Mouse (Mus musculus) heart, adult 2 months (tissue): Measurements from ENCODE around the gene Mapk12. TPM values are rescaled to one million over a fixed set of nuclear protein-coding genes. Genes with fewer than 3 reads are reported as not detected.

Source experiments
- DNase-seq, 2 experiments: peaks; one replicate each; pipeline ENCODE4 v3.0.0; 2021
- H3K27ac ChIP-seq: fragments of 200-600 bp; 2 replicates; pipeline ENCODE4 v1.8.1; 2022
- H3K27me3 ChIP-seq: fragments of 200-500 bp; 2 replicates; pipeline ENCODE4 v1.6.1; 2012; ENCODE audit warnings: mild to moderate bottlenecking, low read length, inconsistent platforms, mixed read lengths; ENCODE audit not compliant: control insufficient read depth, insufficient read depth
- H3K36me3 ChIP-seq: fragments of 200-500 bp; 2 replicates; pipeline ENCODE4 v1.6.1; 2012; ENCODE audit warnings: low read length, inconsistent platforms; ENCODE audit not compliant: control insufficient read depth, insufficient read depth
- H3K4me1 ChIP-seq: fragments of 200-500 bp; 2 replicates; pipeline ENCODE4 v1.6.1; 2011; ENCODE audit warnings: low read length; ENCODE audit not compliant: control insufficient read depth, insufficient read depth
- H3K4me3 ChIP-seq: fragments of 200-600 bp; 2 replicates; pipeline ENCODE4 v1.8.1; 2022
- H3K79me2 ChIP-seq: fragments of 200-500 bp; replicated peaks from 2 replicates; pipeline ENCODE4 v1.6.1; 2012; ENCODE audit warnings: mild to moderate bottlenecking, inconsistent platforms, low read length, moderate library complexity, mixed read lengths; ENCODE audit not compliant: control insufficient read depth, insufficient read depth
- H3K9ac ChIP-seq: fragments of 200-500 bp; 2 replicates; pipeline ENCODE4 v1.6.1; 2012; ENCODE audit warnings: low read depth, mild to moderate bottlenecking, control low read depth, inconsistent platforms, low read length, mixed read lengths
- CTCF ChIP-seq: fragments of 200-600 bp; IDR thresholded peaks from 2 replicates; pipeline ENCODE4 v1.8.1; 2022; ENCODE audit warnings: antibody characterized with exemption, mild to moderate bottlenecking, moderate library complexity
- EP300 ChIP-seq: fragments of 200-500 bp; IDR thresholded peaks from 2 replicates; pipeline ENCODE4 v1.6.1; 2011; ENCODE audit warnings: low read depth, low read length, control low read depth; ENCODE audit not compliant: insufficient read depth
- POLR2A ChIP-seq: fragments of 200-500 bp; IDR thresholded peaks from 2 replicates; pipeline ENCODE4 v1.6.1; 2011; ENCODE audit warnings: mild to moderate bottlenecking, low read depth, low read length, control low read depth; ENCODE audit not compliant: insufficient read depth
- WGBS: fragments of 180-500 bp; shearing (Covaris S2); methylation state at CpG from one replicate; pipeline ENCODE4 v1.1.7; 2018; 5-methylcytosine and 5-hydroxymethylcytosine counted together
- intact Hi-C: fragments of 180-260 bp; cut with DNase I; formaldehyde crosslinking; loops from one replicate; pipeline ENCODE4 v1.15.1; 2025
- polyA plus RNA-seq: library from polyadenylated mRNA; depleted of rRNA; stranded (reverse); fragments of >200 nt; gene quantifications from 2 replicates; pipeline ENCODE4 v1.2.3, GENCODE M21; 2012
- total RNA-seq, 2 experiments: library from RNA; stranded (reverse); gene quantifications; 2 replicates each; pipeline ENCODE4 v1.2.3; 2021

Gene Mapk12
- total and polyA plus RNA-seq, 3 experiments, result 20.7 to 30.5 (median 21.1) TPM

DNA sequence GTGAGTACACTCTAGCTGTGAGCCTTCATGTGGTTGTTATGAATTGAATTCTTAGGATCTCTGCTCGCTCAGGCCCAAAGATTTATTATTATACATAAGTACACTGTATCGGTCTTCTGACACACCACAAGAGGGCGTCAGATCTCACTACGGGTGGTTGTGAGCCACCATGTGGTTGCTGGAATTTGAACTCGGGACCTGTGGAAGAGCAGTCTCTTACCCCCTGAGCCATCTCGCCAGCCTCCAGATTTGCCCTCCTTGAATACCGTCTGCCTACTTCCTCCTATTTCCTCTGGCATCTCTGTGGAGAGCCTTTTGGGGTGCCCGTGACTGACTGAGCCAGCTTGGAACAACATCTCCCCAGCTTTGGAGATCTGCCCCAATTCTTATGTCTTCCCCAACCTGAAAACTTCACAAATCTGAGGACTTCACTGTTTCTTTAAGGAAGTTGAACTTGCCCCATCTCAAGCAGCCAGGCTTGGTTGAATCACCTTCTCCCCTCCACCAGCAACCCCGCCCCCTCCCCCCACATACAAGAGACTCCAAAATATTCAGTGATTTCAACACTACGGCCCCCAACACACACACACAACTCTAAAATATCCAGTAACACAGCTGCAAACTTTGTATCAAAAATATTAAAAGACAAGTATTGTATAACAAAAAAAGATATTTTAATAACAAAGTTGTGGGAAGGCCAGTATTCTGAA is 41.2 kb upstream of the Mapk12 start:
- no peak overlapping the region for H3K9ac ChIP-seq
- H3K4me3 ChIP-seq, result no peak overlapping the region
- H3K36me3 ChIP-seq, result no peaks in the 10 kb centered on the region
- peaks cover 24% of the 10 kb centered on the region for H3K4me1 ChIP-seq
- peak overlapping the region; percentile 85 for H3K27ac ChIP-seq
- no peaks in the 10 kb centered on the region for H3K79me2 ChIP-seq
- TF ChIP-seq CTCF, result peak; percentile 46
- no peak for TF ChIP-seq EP300
- intact Hi-C loops, result no loop called here
- DNase-seq, result no peak
- no peaks in the 10 kb centered on the region for H3K27me3 ChIP-seq
- WGBS, result 50% methylated on average over 10 of the region's 10 CpGs

DNA sequence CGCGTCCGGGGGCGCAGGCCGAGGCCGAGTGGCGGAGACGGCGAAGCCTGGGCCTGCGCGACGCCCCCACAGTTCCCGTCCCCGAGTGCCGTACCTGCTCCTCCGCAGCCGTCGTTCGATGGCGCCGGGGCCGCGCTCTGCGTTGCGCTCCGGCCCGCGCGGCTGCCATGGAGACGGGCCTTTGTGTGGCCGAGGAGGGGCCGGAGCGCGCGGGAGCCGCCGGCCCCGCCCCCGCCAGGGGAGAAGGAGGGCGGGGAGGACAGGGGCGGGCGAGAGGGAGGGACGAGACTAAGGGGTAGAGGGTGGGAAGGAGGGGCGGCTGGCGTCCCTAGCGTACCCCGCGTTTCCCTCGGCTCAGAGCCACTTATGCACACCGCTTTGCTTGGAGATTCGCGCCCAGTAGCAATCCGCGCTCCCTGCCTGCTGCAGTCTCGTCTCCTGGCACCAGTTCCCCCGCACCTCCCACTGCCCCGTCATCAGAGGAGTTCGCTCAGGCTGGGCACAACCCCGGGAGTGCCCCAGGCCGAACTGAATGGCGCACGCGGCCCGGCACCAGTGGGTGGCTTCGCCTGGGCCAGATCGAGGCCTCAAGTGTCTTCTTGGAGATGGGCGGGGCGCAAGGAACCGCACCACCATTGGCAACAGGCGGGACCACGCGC is 40.2 kb upstream of the Mapk12 start, which contains the start of gene Plxnb2:
TSS of gene Plxnb2 (minus strand) at position 218 of the 659 bp plus-strand sequence.
- no peaks in the 10 kb centered on the region for H3K27me3 ChIP-seq
- intact Hi-C loops, result loop anchor here (1.0 kb wide), 1 partner anchor 16 kb away; the partner anchor contains the start of gene Dennd6b
- 1% methylated on average over 68 of the region's 72 CpGs for WGBS
- peak; percentile 89 to 91 for DNase-seq
- peak within 1 kb of the TSS; percentile 79 for H3K4me3 ChIP-seq
- H3K36me3 ChIP-seq, result no peaks in the 10 kb centered on the region
- H3K9ac ChIP-seq, result peak within 1 kb of the TSS; percentile 85
- TF ChIP-seq EP300 (0 out of 2 replicates have a peak, but pooled peaks have one; percentile 48), CTCF (no peak), POLR2A (peak; percentile 77)
- no peaks in the 10 kb centered on the region for H3K79me2 ChIP-seq
- peaks cover 25% of the 10 kb centered on the region for H3K4me1 ChIP-seq
- H3K27ac ChIP-seq, result peak within 1 kb of the TSS; percentile 85

DNA sequence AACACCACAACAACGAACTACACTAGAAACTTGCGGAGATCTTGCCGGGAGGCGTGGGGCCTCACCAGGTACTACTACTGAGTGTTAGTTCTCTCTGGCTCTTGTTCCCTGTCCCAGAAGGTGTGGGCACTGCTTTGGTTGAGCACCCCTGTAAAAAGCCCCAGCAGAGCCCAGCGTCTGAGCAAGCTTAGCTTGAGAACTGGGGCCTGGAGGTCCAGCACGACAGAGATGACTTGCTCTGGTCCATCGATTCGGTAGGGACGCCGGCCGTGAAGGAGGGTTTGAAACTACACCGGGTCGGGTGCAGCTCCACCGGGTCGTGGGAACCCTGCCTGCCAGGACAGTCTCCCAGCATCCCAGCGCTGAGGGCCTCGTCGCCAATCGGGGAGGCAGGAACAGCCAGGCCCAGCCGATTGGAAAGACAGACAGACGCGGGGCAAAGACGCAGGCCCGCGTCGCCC is 39.6 kb upstream of the Mapk12 start:
- H3K4me3 ChIP-seq, result peak overlapping the region; percentile 79
- DNase-seq, result no peak
- 1% methylated on average over 26 of the region's 26 CpGs for WGBS
- no peaks in the 10 kb centered on the region for H3K79me2 ChIP-seq
- TF ChIP-seq EP300 (no peak), CTCF (no peak), POLR2A (no peak)
- peaks cover 25% of the 10 kb centered on the region for H3K4me1 ChIP-seq
- peak overlapping the region; percentile 85 for H3K27ac ChIP-seq
- peak overlapping the region; percentile 85 for H3K9ac ChIP-seq
- intact Hi-C loops, result loop anchor here (1.0 kb wide), 1 partner anchor 16 kb away; the partner anchor contains the start of gene Dennd6b
- H3K36me3 ChIP-seq, result no peaks in the 10 kb centered on the region
- H3K27me3 ChIP-seq, result no peaks in the 10 kb centered on the region

DNA sequence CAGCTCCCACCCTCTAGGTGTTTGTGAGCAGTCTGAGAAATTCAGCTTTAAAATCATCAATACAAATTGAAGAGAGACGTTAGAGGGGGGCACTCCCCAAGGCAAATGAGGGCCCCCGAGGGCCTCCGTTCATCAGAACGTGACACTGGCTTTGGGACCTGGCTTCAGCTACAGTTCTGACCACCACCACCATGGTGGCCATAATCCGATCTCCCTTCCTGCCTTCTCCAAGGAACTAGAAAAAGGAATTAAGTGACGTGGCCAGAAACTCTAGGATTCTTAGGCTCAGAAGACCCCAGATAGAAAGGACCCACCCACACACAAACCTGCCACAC is 39.1 kb upstream of the Mapk12 start:
- Histone ChIP-seq H3K9ac (peak overlapping the region; percentile 85), H3K27ac (peak overlapping the region; percentile 85), H3K4me1 (peaks cover 25% of the 10 kb centered on the region), H3K36me3 (no peaks in the 10 kb centered on the region), H3K4me3 (peak overlapping the region; percentile 79), H3K79me2 (no peaks in the 10 kb centered on the region), H3K27me3 (no peaks in the 10 kb centered on the region)
- peak in 1 of 2 experiments; percentile 44 for DNase-seq
- TF ChIP-seq POLR2A, result no peak
- TF ChIP-seq CTCF, result no peak
- no peak for TF ChIP-seq EP300
- intact Hi-C loops, result loop anchor here (1.0 kb wide), 1 partner anchor 10 kb away; no protein-coding TSS in a partner anchor
- WGBS, result 12% methylated on average over 6 of the region's 6 CpGs

DNA sequence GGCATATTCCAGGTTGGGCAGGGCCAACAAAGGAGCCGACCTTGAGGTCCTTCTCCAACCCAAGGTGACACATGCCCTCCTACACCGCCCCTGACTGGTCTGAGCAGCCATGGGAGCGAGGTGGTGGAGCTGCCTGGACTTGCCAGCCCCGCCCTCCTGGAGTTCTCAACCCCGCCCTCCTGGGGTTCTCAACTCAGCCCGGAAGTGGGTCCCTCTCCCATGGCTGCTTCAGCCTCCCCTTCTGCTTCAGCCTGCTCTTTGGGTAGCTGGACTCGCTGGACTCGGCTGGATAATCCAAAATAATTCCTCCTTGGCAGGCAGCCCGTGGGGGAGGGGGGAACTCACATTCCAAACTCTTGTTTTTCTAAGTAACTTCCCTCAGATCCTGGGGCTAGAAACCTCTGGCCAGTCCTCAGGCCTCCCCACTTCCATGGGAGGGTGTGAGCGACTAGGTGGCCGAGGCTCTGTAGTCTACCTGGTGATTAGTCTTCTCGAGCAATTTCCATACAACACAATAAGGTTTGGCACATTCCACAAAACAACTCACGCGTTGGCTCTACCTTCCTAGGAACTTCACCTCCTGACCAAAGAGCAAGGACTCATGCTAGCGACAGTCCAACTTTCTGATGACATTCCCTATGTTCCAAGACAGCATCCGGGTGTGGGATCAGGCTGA is 38.6 kb upstream of the Mapk12 start:
- Histone ChIP-seq H3K79me2 (no peaks in the 10 kb centered on the region), H3K36me3 (no peaks in the 10 kb centered on the region), H3K27ac (peak overlapping the region; percentile 85), H3K27me3 (no peaks in the 10 kb centered on the region), H3K4me1 (peaks cover 26% of the 10 kb centered on the region), H3K4me3 (peak overlapping the region; percentile 79), H3K9ac (peak overlapping the region; percentile 85)
- intact Hi-C loops, result loop anchor here (1.0 kb wide), 1 partner anchor 10 kb away; no protein-coding TSS in a partner anchor
- WGBS, result 3% methylated on average over 16 of the region's 16 CpGs
- peak; percentile 81 to 88 for DNase-seq
- TF ChIP-seq EP300 (peak; percentile 52; the same call in 1 of the 2 replicates), POLR2A (peak; percentile 61), CTCF (no peak)
